Mouse (Mus musculus) heart, adult 8-10 months (tissue): ENCODE data around the gene H2afv. TPM values are rescaled to one million over a fixed set of nuclear protein-coding genes. Genes with fewer than 3 reads are reported as not detected.

Experiments
- DNase-seq: peaks from one replicate; pipeline ENCODE4 v3.0.0; 2022; ENCODE audit warnings: low spot score
- total RNA-seq, 4 experiments: library from RNA; stranded (reverse); gene quantifications; 2 replicates each; pipeline ENCODE4 v1.2.4; 2022

The H2afv gene
- total RNA-seq: 10 to 100 TPM; 80.1 to 97.8 (median 88.2) TPM

DNA sequence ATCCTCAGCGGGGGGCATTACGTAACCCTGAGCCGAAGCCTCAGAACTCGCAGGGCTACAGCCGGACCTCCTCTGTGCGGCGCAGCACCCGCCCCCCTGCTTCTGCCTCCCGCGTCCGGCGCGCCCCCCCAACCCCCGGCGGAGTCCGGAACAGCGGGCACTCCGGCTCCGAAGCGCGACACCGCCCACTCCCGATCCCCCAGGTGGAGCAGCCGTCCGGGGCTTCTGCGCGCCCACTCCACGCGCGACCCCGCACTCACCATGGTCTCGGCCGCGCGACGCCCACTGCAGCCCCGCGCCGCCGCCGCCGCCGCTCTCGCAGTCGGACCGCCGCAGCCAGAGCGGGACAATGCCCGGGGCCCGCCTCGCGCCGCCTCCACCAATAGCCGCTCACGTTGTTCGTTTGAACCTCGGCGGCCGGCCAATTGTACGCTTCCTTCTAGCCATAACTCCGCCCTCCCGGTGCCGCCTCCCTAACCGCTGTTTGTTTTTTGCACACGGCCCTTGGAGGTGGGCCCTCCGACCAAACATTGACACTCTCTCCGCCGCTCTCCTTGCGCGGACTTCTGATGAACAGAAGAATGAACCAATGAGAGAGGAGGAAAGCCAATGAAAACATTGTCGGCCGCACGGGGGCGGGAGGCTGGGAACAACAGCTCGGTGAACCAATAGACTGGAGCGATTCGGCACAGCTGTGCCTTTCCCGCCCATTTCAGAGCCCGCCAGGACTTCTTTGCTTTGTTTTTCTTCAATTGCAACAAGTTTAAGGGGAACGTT lies at the start of gene H2afv:
TSS of gene H2afv (minus strand) at position 367 of the 777 bp plus-strand sequence.
- DNase-seq: peak; percentile 99

DNA sequence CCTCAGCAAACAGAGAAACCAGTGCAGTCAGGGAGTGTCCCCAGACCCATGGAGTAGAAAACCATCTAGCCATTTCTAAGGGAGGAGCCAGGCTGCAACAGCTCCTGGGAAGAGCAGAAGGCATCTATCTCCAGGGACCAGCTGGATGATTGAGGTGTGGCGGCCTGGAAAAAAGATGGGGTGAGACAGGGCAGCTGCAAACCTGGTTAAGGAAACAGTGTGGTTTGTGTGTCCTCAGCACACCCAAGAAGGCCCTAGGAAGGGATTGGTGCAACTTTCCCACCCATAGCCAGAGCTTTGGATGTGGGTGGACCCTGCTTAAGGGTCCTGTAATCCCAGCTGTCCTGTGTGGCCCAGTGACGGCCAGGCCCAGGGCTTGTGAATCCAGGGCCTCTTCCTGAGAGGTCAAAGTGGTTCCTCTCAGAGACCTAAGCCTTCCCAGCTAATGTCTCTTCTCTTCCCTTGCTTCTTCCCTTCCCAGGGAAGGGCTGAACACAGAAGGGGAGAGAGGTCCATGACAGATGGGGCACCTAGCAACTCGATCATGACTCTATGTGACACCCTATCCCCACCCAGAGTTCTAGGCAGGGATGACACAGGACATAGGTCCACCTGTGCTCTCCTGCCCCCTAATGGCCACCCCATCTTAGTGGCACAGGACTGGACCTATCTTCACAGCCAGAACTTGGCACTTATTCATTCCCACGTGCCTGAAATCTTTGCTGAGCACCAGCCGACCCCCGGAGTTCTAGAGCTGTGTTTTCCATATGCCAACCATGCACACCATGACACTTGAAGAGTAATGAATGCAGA lies 45.7 kb upstream of the H2afv start:
- DNase-seq: no peak

DNA sequence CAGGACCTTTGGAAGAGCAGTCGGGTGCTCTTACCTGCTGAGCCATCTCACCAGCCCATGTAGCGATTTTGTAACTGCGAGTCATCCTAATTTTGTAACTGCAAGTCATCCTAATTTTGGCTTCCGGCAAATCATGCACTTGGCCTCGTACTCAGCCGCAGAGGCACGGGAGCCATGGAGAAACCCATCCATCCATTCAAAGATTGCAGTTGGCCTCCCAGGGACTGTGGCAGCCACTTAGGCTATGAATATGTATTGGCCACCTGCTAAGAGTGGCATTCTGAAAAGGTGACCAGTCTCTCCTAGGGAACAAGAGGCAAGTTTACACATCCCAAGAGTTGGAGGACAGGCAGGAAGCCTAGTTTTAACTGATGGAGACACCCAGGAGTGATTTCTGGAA lies 45.0 kb upstream of the H2afv start:
- DNase-seq: no peak

DNA sequence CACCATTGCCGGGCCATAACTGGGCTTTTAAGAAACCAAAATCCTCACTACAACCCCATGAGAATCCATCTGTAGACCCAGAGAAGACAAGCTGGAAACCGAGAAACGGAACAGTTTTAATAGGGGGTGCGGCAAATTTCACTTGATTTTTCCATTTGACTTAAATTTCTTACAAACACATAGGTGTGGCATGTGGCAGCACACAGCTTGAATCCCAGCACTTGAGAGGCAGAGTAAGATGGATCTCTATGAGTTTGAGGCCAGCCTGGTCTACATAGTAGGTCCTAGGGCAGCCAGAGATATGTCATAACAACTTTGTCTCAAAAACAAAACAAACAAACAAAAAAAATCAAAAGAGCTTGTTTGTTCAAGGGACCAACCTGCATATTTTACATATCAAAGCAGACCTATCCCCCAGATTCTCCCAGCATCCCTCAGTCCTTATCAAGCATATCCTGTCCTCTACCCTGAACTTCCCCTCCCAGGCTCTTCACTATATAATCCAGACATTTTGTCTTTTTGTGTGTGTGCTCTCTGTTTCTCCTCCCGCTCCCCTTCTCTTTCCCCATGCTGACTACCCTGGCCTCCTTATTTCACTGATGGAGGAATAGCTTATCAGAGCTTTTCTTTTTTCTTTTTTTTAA lies 43.9 kb upstream of the H2afv start:
- no peak for DNase-seq

DNA sequence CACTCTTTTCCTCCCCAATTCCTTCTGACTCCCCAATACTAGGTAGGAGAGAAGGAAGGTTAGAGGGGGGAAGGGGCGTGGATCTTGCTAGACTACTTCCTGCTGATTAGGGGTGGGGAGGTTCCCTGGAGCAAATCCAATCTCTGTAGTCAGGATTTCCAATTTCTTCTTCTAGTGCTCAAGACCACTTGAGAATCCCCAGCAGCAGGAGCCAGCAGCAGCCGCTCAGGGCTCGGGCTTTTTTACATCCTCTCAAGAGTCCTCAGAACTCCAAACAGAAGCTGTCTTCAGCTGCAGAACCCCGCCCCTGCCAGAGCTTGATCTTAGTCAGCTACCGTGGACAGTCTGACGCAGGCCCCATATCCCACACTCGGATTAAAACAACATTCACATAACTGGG lies 43.3 kb upstream of the H2afv start:
- DNase-seq: no peak

DNA sequence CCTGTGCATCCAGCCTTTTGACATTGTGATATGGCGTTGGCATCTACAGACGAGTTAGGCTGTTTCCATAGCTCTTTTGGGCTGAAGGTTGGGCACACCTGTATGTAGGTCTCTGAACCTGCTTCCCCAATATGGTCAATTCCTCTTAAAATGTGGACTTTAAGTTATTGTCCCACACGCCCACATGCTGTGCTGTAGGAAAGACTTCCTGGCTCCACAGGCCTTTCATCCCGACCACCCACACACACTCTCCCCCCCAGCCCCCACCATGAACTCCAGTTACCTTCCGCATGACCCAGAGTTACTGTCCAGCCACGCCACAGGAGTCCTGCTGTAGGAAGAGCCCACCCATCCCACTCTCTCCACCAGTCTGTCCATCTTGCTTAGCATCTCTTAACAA lies 42.7 kb upstream of the H2afv start:
- DNase-seq: no peak

DNA sequence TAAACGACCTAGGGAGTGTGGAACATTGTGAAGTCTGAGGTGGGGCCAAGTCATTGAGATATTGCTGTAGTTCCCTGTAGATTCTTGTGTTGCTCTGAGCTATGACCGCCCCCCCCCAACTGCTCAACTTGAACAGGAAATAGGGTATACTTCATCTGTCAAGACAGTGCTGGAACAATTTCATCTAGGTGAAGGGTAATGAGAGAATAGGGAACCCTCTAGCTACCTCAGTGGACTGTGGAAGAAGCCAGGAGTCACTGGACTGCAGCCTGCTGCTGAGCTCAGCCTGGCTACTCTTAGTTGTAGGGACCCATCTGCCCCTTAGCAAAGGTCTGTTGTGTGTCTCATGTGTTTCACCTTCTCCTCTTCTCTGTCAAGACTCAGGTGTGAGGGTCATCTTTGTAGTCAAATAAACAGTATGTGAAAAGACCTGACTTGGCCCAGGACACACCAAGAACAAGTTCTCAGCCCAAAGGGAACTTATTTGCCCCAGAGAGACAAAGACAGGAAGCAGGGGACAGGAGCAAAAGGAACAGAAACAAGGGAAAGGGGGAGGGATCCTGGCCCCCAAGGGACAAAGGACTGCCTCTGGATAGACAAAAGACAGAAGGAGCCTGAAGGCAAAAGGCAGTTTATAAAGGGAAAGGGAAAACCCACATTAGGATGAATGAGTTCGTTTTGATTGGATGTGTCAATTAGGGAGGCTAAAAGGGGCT lies 40.2 kb upstream of the H2afv start:
- no peak for DNase-seq

DNA sequence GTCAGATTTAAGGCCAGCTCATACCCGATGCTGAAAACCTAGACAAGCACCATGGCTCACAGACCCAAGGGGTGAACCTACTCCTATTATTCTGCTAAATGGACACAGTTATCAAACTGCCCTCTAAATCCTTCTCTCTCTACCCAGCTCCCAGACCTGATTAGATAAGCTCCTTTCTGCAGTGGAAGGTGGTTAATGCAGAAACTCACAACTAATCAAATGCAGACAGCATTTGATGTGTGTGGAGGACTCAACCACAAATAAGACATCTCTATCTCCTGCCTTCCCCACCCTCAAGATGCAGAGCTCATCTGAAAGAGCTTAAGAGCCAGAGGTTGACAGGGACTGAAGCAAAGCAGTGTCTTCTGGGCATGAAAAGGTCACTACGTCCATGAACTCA lies 38.9 kb upstream of the H2afv start:
- DNase-seq: no peak

DNA sequence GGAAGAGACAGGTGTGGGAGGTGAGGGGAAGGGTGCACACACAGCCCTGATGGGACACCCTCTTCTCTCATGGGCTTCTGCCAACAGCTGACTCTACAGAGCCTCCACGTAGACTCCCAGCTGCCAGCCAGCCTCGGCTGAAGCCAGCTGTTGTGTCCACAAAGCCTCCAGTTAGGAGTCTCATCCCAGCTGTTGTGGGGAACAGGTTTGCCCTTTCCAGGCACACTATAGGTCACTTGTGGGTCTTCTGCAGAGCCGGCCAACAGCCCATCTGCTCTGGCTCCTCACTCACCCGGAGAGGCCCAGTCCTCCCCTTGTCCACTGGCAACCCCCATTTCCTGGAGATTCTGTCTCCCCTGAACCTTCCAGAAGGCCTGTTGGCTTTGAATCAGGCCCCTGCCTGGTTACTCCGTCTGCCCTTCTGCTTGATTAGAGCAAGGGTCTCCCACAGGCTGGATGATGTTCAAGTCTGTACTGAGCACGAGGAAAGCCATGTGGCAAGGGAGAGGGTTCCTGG lies 37.5 kb upstream of the H2afv start:
- no peak for DNase-seq

DNA sequence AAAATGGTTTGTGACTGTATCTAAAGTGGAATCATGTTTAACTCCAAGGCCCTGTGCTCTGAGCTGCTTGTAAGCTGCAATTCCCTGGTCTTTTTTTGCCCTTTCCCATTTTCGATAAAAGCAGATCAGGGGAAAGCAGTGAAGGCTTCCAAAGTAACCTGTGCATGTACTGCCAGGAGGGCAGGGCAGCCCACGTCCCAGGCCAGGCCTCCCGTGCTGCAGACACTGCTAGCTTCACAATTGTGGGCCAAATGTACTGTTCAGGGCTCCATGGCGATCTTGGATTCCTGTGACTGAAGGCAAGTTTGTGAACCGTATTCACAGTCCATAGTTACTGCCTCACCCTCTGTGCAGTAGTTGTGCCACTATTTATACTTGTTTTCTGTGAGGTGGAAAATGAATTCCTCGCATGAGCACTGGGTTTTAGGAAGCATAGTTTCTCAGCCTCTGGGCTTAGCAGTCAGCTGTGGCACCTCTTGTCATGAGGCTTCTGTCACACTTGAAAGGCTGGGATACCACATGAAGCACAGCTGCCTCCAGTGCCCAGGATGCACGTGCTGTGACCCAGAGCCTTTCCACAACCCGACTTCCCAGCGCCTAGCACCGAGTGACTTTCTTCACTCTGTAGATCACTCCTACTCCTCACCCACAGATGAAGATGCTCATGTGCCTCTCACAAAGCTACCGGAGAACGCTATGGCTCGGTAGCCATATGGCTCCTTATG lies 36.6 kb upstream of the H2afv start:
- no peak for DNase-seq

DNA sequence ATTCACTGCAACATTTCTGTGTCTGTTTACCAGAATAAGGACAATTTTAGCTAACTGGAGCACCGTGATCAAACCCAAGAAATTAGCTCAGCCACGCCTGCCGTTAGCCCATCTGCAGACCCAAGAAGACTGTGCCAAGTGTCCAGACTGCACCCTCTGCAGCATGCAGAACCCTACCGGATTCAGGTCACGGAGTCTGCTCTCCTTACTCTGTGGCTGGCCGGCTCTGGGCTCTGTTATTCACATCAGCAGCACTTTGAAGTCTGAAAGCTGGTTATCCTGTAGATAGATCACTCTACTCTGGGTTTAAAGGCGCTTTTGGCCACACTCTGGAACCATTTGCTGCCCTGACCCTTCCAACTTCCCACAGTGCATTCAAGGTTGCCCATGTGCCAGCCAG lies 35.9 kb upstream of the H2afv start:
- DNase-seq: no peak

DNA sequence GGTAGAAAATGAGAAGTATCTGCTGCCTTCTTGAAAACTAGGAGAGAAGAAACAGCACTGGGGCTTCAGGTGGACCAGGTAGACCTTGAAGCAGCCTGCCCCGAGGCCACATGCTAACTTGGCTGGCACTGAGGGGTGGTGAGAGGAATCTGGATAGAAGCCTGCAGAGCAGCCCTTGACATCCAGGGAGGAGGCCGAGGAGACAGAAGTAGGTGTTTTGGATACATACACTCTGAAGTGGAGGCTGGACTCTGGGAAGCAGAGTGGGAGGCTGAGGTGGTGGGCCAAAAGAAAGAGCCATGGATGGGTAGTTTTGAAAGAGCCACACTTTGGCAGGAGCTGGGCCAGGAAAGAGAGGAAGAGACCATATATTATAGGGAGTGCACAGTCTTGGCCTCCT lies 35.0 kb upstream of the H2afv start:
- no peak for DNase-seq

DNA sequence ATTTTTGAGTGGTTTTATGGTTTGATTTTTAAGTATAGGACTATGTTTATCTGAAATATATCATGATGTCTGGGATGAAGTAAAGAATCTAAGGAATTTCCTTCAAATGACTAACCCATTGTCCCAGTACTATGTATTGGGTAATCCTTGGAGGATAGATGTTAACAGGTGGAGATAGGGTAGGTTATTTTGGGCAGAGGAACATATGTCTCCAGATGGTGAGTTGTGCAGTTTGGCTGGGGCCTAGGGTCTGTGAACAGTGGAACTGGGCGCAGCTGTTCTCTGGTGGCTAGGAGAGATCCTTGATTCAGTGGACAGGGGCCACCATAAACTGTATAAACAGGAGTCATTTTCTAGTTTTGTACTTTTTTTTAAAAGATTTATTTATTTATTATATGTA lies 33.1 kb upstream of the H2afv start:
- DNase-seq: no peak

DNA sequence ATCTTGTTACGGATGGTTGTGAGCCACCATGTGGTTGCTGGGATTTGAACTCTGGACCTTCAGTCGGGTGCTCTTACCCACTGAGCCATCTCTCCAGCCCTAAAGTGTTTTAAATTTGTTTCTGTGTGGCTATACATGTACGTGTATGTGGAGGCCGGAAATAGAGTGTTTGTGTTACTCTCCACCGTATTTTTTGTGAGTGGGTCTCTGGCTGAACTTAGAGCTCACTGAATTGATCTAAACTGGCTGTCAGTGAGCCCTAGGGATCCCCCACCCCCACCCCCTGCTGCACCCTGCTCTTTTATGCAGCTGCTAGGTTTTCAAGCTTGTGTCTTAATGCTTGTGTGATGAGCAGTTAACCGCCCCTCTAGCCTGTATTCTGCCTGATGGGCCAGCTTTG lies 32.6 kb upstream of the H2afv start:
- no peak for DNase-seq

DNA sequence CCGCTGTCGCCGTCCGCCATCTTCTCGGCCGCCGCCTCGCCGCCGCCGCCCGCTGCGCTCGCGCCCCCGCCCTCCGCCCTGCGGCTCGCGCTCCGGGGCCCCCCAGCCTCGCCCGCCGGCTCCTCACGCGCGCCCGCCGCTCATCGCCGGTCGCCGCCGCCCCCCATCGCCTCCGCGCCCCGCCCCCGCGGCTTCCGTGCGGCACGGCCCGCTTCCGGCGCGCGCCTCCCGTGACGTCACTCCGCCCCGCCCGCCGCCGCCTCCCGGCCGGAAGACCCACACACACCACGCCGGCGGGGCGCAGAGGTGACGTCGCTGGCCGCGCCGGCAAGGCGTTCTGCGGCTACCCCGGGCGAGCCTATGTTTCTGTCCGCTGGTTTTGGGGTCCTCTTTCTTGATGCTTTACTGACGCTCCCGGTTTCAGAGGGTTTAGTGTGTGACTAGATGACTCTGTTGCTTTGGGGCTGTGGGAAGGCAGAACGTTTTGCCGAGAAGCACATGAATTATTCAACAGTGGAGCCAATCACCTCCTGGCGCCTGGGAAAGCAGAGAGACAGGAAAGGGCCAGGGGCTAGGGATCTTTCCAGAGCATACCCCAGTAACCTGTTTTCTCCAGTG lies 31.7 kb upstream of the H2afv start, which contains the start of gene Purb:
TSS of gene Purb (minus strand) at position 51 of the 618 bp plus-strand sequence.
- peak; percentile 83 for DNase-seq

DNA sequence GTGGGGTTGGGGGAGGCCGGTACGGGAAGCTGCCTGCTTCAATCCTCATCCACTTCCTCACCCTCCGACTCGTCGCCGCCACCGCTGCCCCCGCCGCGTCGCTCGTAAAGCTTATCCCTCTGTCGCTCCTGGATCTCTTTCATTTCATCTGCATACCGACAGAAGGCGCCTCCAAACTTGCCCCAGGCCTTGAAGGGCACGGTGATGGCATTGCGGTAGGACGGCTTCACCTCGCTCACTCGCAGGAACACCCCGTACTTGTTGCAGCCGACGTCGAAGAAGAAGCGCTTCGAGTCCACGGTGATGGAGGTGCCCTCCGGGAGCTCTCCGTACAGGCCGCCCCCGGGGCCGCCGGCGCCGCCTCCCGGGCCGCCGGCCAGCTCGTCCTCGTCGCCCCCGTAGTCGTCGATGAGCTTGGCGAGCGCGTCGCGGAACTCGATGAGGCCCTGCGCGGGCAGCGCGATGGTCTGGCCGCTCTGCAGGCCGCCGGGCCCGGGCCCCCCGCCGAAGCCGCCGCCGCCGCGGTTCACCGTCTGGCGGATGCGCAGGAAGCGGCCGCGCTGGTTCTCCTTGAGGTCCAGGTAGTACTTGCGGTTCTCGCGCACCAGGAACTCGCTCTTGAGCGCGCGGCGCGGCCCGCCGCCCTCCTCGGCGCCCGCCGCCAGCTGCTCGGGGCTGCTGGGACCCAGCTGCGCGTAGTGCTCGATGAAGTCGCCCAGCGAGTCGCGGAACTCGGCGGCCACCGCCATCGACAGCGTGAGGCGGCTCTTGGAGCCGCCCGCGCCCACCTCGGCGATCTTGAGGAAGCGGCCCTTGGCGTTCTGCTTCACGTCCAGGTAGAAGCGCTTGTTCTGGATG lies 30.9 kb upstream of the H2afv start:
- DNase-seq: peak; percentile 21

DNA sequence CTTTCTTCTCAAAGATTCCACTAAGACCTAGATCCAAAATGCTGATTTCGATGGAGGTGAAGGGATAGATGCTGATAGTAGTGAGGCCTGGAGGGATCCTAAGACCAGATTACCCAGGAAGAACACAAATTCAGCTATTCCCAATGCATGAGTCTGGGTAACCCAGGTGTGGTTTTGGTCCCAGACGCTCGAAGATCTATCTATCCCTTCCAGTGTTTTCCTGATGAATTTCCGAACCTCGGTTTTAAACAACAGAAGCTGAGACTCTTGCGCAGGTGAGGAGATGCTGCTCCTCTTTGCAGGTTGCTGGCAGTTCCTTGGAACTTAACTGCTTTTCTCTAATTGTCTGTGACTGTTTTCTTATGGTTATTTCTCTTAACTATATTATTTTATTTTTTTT lies 30.1 kb upstream of the H2afv start:
- no peak for DNase-seq

DNA sequence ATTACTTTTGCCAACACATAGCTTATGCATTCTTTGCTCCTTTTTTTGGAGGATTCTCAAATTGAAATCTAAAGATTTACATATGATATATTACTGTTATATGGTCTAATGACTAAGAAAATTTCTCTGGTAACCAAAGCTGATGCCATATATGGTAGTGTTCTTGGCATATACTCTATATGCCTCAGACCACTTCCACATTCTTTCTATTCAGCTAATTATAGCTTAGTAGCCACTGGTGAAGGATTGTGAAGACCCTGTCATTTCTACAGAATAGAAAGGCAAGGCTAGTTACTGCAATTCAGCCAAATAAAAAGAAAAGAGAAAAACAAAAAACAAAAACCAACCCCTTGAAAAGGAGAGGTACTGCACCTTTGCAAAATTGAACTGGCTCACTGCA lies 27.8 kb upstream of the H2afv start:
- no peak for DNase-seq

DNA sequence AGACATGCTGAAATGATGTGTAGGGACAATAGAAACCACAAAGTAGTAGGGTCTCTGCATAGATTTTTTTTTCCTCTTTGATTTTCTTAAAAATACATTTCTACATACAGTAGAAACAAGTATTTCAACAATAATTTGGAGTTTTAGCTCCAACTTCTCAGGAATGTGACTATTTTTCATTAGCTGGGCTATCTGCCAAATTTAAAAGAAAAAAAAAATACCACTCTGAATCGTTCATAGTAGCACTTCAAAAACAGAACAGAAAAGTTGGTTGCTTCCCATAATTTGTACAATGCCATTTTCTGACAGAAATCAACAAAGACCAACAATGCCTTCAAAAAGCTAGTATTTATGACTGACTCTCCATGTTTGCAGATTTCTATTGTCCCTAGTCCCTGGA lies 27.2 kb upstream of the H2afv start:
- no peak for DNase-seq

DNA sequence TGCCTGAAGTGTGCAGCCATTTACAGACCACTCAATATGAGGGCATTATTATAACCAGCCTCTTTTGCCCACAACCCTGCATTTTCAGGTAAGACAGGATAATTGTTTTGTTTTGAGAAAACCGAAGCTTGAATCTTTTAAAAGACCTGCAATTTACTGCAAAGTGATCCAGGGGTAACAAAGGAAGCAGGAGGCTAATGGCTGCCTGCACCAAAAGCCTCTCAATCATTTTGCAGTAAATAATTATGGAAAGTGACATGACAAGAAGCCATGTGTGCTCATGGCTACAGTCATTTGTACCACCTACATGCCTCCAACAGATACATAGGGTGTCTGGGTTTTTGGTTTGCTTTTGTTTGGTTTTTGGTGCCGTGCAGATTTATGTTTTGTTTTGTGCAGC lies 26.8 kb upstream of the H2afv start:
- DNase-seq: no peak
